Mouse (Mus musculus): ENCODE measurements around the gene Scg2. TPM values are rescaled to one million over a fixed set of nuclear protein-coding genes. Genes with fewer than 3 reads are reported as not detected.

Gene Scg2
- total RNA-seq, 2 experiments from 2014 or later = 238 to 246 TPM

Other genes with a start within 250 kb of the Scg2 start
- 1 to 10 TPM; 2.9 to 5.3 TPM for gene Ap1s3, start 231.9 kb upstream of the Scg2 start, total RNA-seq (2021)